Mouse (Mus musculus): Measurements from ENCODE around the gene Katnbl1. TPM values are rescaled to one million over a fixed set of nuclear protein-coding genes. Genes with fewer than 3 reads are reported as not detected.
"Not testable (repeated sequence)": the region's sequence is repeated elsewhere in the genome, so short reads cannot be mapped to it uniquely, and the experiment has no call there.

The Katnbl1 gene
- polyA plus RNA-seq, 1 experiment from 2014 or later = 25.9 TPM

- H3K4me2 ChIP-seq = not testable (repeated sequence)
These were observed 73.5 kb downstream of the Katnbl1 start for GRCm38 (mm10) chr2:112452513-112452912.

GRCm38 (mm10) chr2:112454125-112454861, 75.3 kb downstream of the Katnbl1 start:
- Histone ChIP-seq H3K36me3 (peaks cover 3% of the 10 kb centered on the region), H3K4me1 (peaks cover 29% of the 10 kb centered on the region), H3K9me3 (replicated peaks) (no peaks in the 10 kb centered on the region), H3K27me3 (replicated peaks) (no peaks in the 10 kb centered on the region), H3K4me2 (peak overlapping the region; percentile 76), H3K4me3 (peak overlapping the region; percentile 83), H3K27ac (peak overlapping the region; percentile 85), H3K9ac (peak overlapping the region; percentile 87)
- ATAC-seq = peak; percentile 63
- WGBS (ENCODE audit: insufficient replicate concordance) = 28% methylated on average over 17 of the region's 17 CpGs

More at GRCm38 (mm10) chr2:112452513-112452912, 73.5 kb downstream of the Katnbl1 start:
- peaks cover 22% of the 10 kb centered on the region for H3K4me1 ChIP-seq
- H3K9ac ChIP-seq; H3K36me3 ChIP-seq; H3K4me3 ChIP-seq; H3K27me3 ChIP-seq (replicated peaks); H3K9me3 ChIP-seq (replicated peaks); ATAC-seq; H3K27ac ChIP-seq: not testable (repeated sequence)

- Histone ChIP-seq H3K27me3 (replicated peaks) (no peaks in the 10 kb centered on the region), H3K9me3 (replicated peaks) (no peaks in the 10 kb centered on the region), H3K4me2 (peak within 1 kb of the TSS; percentile 76), H3K4me3 (peak within 1 kb of the TSS; percentile 83), H3K9ac (peak within 1 kb of the TSS; percentile 87), H3K4me1 (peaks cover 29% of the 10 kb centered on the region), H3K27ac (peak within 1 kb of the TSS; percentile 85), H3K36me3 (peaks cover 10% of the 10 kb centered on the region)
- ATAC-seq = peak; percentile 97
- WGBS (ENCODE audit: insufficient replicate concordance) = under 1% methylated on average over 49 of the region's 49 CpGs
These were observed 76.0 kb downstream of the Katnbl1 start, which contains the start of gene Emc7 for GRCm38 (mm10) chr2:112454862-112455564. Gene Emc7, plus strand, starts transcription at chr2:112454997.

GRCm38 (mm10) chr2:112460557-112460956, 81.5 kb downstream of the Katnbl1 start:
- Histone ChIP-seq H3K9ac (no peak overlapping the region), H3K4me1 (peaks cover 22% of the 10 kb centered on the region), H3K27ac (no peak overlapping the region), H3K36me3 (peaks cover 49% of the 10 kb centered on the region), H3K9me3 (replicated peaks) (no peaks in the 10 kb centered on the region), H3K27me3 (replicated peaks) (no peaks in the 10 kb centered on the region), H3K4me2 (no peak overlapping the region), H3K4me3 (no peak overlapping the region)
- ATAC-seq = no peak
- 80% methylated on average over 3 of the region's 3 CpGs for WGBS (ENCODE audit: insufficient replicate concordance)

Other genes starting within 250 kb of the Katnbl1 start
- gene Olfr1316, start 244.2 kb upstream of the Katnbl1 start, polyA plus RNA-seq (2016; fragmentation: Nextera tagmentation; extraction: Ambion mirVana) = not detected in 2 replicates
- not detected in 2 replicates for gene Olfr1317, start 238.9 kb upstream of the Katnbl1 start, polyA plus RNA-seq (2016; fragmentation: Nextera tagmentation; extraction: Ambion mirVana)
- not detected in 2 replicates for gene Olfr1318, start 225.0 kb upstream of the Katnbl1 start, polyA plus RNA-seq (2016; fragmentation: Nextera tagmentation; extraction: Ambion mirVana)
- gene Lpcat4, start 139.7 kb upstream of the Katnbl1 start, polyA plus RNA-seq (2016; fragmentation: Nextera tagmentation; extraction: Ambion mirVana) = 5.9 TPM in 2 replicates
- gene Nutm1, start 119.9 kb upstream of the Katnbl1 start, polyA plus RNA-seq (2016; fragmentation: Nextera tagmentation; extraction: Ambion mirVana) = not detected in 2 replicates
- 211 and 213 TPM in 2 replicates for gene Nop10, start 117.3 kb upstream of the Katnbl1 start, polyA plus RNA-seq (2016; fragmentation: Nextera tagmentation; extraction: Ambion mirVana)
- gene Slc12a6, start 113.4 kb upstream of the Katnbl1 start, polyA plus RNA-seq (2016; fragmentation: Nextera tagmentation; extraction: Ambion mirVana) = 7.0 and 7.4 TPM in 2 replicates
- gene Gm21985, start 112.9 kb upstream of the Katnbl1 start, polyA plus RNA-seq (2016; fragmentation: Nextera tagmentation; extraction: Ambion mirVana) = not detected in 2 replicates
- gene Emc4, start 11.2 kb upstream of the Katnbl1 start, polyA plus RNA-seq (2016; fragmentation: Nextera tagmentation; extraction: Ambion mirVana) = 50.6 and 53.4 TPM in 2 replicates
- gene Emc7, start 75.8 kb downstream of the Katnbl1 start, polyA plus RNA-seq (2016; fragmentation: Nextera tagmentation; extraction: Ambion mirVana) = 15.3 and 16.1 TPM in 2 replicates
- not detected in 2 replicates for gene Chrm5, start 101.6 kb downstream of the Katnbl1 start, polyA plus RNA-seq (2016; fragmentation: Nextera tagmentation; extraction: Ambion mirVana)
- 14.2 TPM in 2 replicates for gene Aven, start 113.8 kb downstream of the Katnbl1 start, polyA plus RNA-seq (2016; fragmentation: Nextera tagmentation; extraction: Ambion mirVana)

Measured in liver, embryonic 12.5 days (tissue).